Mouse (Mus musculus) heart, embryonic 14.5 days (tissue): ENCODE data around the gene Cwc15. TPM values are rescaled to one million over a fixed set of nuclear protein-coding genes. Genes with fewer than 3 reads are reported as not detected.
A peak's percentile ranks its signal among the peaks of the same experiment; 100 is the strongest.

Source experiments
- ATAC-seq: fragments of 200-750 bp; cut with Nextera tagmentation; 2 replicates; pipeline ENCODE4 v1.8.0; 2017; ENCODE audit warnings: low read depth, moderate TSS enrichment; ENCODE audit not compliant: insufficient number of reproducible peaks, insufficient read depth, low FRiP score
- H3K27ac ChIP-seq, 2 experiments: fragments of 200-500 bp in 1 of 2; fragments of 300-500 bp in 1 of 2; sonication (generic) in 1 of 2; replicated peaks in 1 of 2; 2 replicates each; pipeline ENCODE4 v1.5.1; 2012 to 2014; ENCODE audit warnings: low read depth in 2 of 2, low read length in 2 of 2, control low read depth in 1 of 2, mild to moderate bottlenecking in 1 of 2, mixed read lengths in 1 of 2; ENCODE audit not compliant: control insufficient read depth in 1 of 2, insufficient read depth in 1 of 2
- H3K27me3 ChIP-seq: fragments of 300-500 bp; sonication (generic); 2 replicates; pipeline ENCODE4 v1.6.1; 2014; ENCODE audit warnings: mild to moderate bottlenecking, low read length, control low read depth; ENCODE audit not compliant: control insufficient read depth, insufficient read depth
- H3K36me3 ChIP-seq: fragments of 300-500 bp; sonication (generic); 2 replicates; pipeline ENCODE4 v1.6.1; 2014; ENCODE audit warnings: mild to moderate bottlenecking, control low read depth, low read length, mixed read lengths; ENCODE audit not compliant: control insufficient read depth, insufficient read depth
- H3K4me1 ChIP-seq, 2 experiments: fragments of 200-500 bp in 1 of 2; fragments of 300-500 bp in 1 of 2; sonication (generic) in 1 of 2; 2 replicates each; pipeline ENCODE4 v1.6.1; 2012 to 2014; ENCODE audit warnings: low read length in 2 of 2, control low read depth in 1 of 2, mixed read lengths in 1 of 2; ENCODE audit not compliant: control insufficient read depth in 2 of 2, insufficient read depth in 2 of 2
- H3K4me2 ChIP-seq: fragments of 300-500 bp; sonication (generic); 2 replicates; pipeline ENCODE4 v1.6.1; 2014; ENCODE audit warnings: mild to moderate bottlenecking, low read length
- H3K4me3 ChIP-seq, 2 experiments: fragments of 200-500 bp in 1 of 2; fragments of 300-500 bp in 1 of 2; sonication (generic) in 1 of 2; 2 replicates each; pipeline ENCODE4 v1.5.1; 2012 to 2014; ENCODE audit warnings: low read length in 2 of 2, mild to moderate bottlenecking in 2 of 2, control low read depth in 1 of 2, low read depth in 1 of 2, moderate library complexity in 1 of 2; ENCODE audit not compliant: control insufficient read depth in 1 of 2, insufficient read depth in 1 of 2
- H3K9ac ChIP-seq: fragments of 300-500 bp; sonication (generic); 2 replicates; pipeline ENCODE4 v1.6.1; 2014; ENCODE audit warnings: mild to moderate bottlenecking, low read length
- H3K9me3 ChIP-seq: fragments of 300-500 bp; sonication (generic); 2 replicates; pipeline ENCODE4 v1.6.1; 2016; ENCODE audit warnings: low read length, control low read depth; ENCODE audit not compliant: control insufficient read depth
- WGBS: fragments of 180-500 bp; shearing (Covaris S2); extraction: QIAGEN DNeasy Blood & Tissue Kit; methylation state at CpG from one replicate; pipeline ENCODE4 v1.1.7; 2014; 5-methylcytosine and 5-hydroxymethylcytosine counted together
- polyA plus RNA-seq: library from polyadenylated mRNA; unstranded; fragments of >200 nt; fragmentation: Nextera tagmentation; extraction: Ambion mirVana; gene quantifications from 2 replicates; pipeline ENCODE4 v1.2.1, GENCODE M21; 2014

Gene Cwc15
- polyA plus RNA-seq, 1 experiment from 2014 or later, result 122 TPM

GRCm38 (mm10) chr9:14532283-14532682, 31.9 kb downstream of the Cwc15 start:
- ATAC-seq, result no peak
- WGBS, result 61% methylated on average over 3 of the region's 3 CpGs
- no peak overlapping the region for H3K9ac ChIP-seq

GRCm38 (mm10) chr9:14533659-14534058, 33.2 kb downstream of the Cwc15 start:
- Histone ChIP-seq H3K9me3 (no peaks in the 10 kb centered on the region), H3K36me3 (no peaks in the 10 kb centered on the region; the same call in 1 of the 2 replicates), H3K4me3 (no peak overlapping the region), H3K4me1 (no peaks in the 10 kb centered on the region), H3K9ac (no peak overlapping the region), H3K27me3 (no peaks in the 10 kb centered on the region), H3K27ac (no peak overlapping the region), H3K4me2 (no peak overlapping the region)
- WGBS, result 82% methylated on average over 2 of the region's 2 CpGs
- no peak for ATAC-seq

More at GRCm38 (mm10) chr9:14532283-14532682, 31.9 kb downstream of the Cwc15 start:
- H3K4me3 ChIP-seq, result no peak overlapping the region
- H3K9me3 ChIP-seq, result no peaks in the 10 kb centered on the region
- H3K36me3 ChIP-seq, result no peaks in the 10 kb centered on the region
- no peak overlapping the region for H3K27ac ChIP-seq
- H3K27me3 ChIP-seq, result no peaks in the 10 kb centered on the region
- no peaks in the 10 kb centered on the region for H3K4me1 ChIP-seq
- no peak overlapping the region for H3K4me2 ChIP-seq

- 80% methylated on average over 9 of the region's 9 CpGs for WGBS
- no peak overlapping the region for H3K27ac ChIP-seq
- H3K9ac ChIP-seq, result no peak overlapping the region
- ATAC-seq, result no peak
- no peaks in the 10 kb centered on the region for H3K27me3 ChIP-seq
- no peaks in the 10 kb centered on the region for H3K9me3 ChIP-seq
- no peak overlapping the region for H3K4me3 ChIP-seq
- no peak overlapping the region for H3K4me2 ChIP-seq
- H3K4me1 ChIP-seq, result no peaks in the 10 kb centered on the region
- H3K36me3 ChIP-seq, result peaks cover 8% of the 10 kb centered on the region
These were observed 34.5 kb downstream of the Cwc15 start for GRCm38 (mm10) chr9:14534833-14535456.

GRCm38 (mm10) chr9:14544034-14544757, 43.8 kb downstream of the Cwc15 start:
- H3K4me3 ChIP-seq, result no peak overlapping the region
- WGBS, result 33% methylated on average over 9 of the region's 9 CpGs
- no peak overlapping the region for H3K9ac ChIP-seq
- no peaks in the 10 kb centered on the region for H3K9me3 ChIP-seq
- 0 out of 4 replicates have a peak overlapping the region, but pooled peaks of 1 of the 2 experiments have one; percentile 17 for H3K27ac ChIP-seq
- no peak overlapping the region for H3K4me2 ChIP-seq
- no peak for ATAC-seq
- H3K36me3 ChIP-seq, result peaks cover 80% of the 10 kb centered on the region
- H3K27me3 ChIP-seq, result no peaks in the 10 kb centered on the region
- H3K4me1 ChIP-seq, result peaks cover 6 to 9% of the 10 kb centered on the region in 2 experiments

GRCm38 (mm10) chr9:14547584-14548365, 47.4 kb downstream of the Cwc15 start:
- no peak for ATAC-seq

GRCm38 (mm10) chr9:14548366-14548761, 47.9 kb downstream of the Cwc15 start:
- peaks cover 6 to 9% of the 10 kb centered on the region in 2 experiments for H3K4me1 ChIP-seq
- no peak for ATAC-seq
- H3K36me3 ChIP-seq, result peaks cover 91% of the 10 kb centered on the region
- no peak overlapping the region for H3K27ac ChIP-seq
- no peak overlapping the region for H3K4me2 ChIP-seq
- no peak overlapping the region for H3K4me3 ChIP-seq
- no peaks in the 10 kb centered on the region for H3K9me3 ChIP-seq
- H3K27me3 ChIP-seq, result no peaks in the 10 kb centered on the region
- no peak overlapping the region for H3K9ac ChIP-seq
- WGBS, result 76% methylated on average over 11 of the region's 11 CpGs

More at GRCm38 (mm10) chr9:14547584-14548365, 47.4 kb downstream of the Cwc15 start:
- Histone ChIP-seq H3K4me3 (no peak overlapping the region), H3K9me3 (no peaks in the 10 kb centered on the region), H3K4me2 (no peak overlapping the region), H3K4me1 (peaks cover 6 to 9% of the 10 kb centered on the region in 2 experiments), H3K36me3 (peaks cover 89% of the 10 kb centered on the region), H3K9ac (no peak overlapping the region), H3K27me3 (no peaks in the 10 kb centered on the region), H3K27ac (no peak overlapping the region)
- WGBS, result 63% methylated on average over 12 of the region's 12 CpGs

GRCm38 (mm10) chr9:14558332-14558731, 57.9 kb downstream of the Cwc15 start:
- WGBS, result 86% methylated on average over 10 of the region's 10 CpGs
- H3K36me3 ChIP-seq, result peaks cover 93% of the 10 kb centered on the region
- no peaks in the 10 kb centered on the region for H3K4me1 ChIP-seq
- H3K27ac ChIP-seq, result no peak overlapping the region
- H3K4me2 ChIP-seq, result no peak overlapping the region
- H3K27me3 ChIP-seq, result no peaks in the 10 kb centered on the region
- no peak overlapping the region for H3K4me3 ChIP-seq
- no peaks in the 10 kb centered on the region for H3K9me3 ChIP-seq
- no peak overlapping the region for H3K9ac ChIP-seq
- ATAC-seq, result no peak
